Mouse (Mus musculus) gastrocnemius, postnatal 36 days (tissue): ENCODE measurements around the gene Tnfsf15. TPM values are rescaled to one million over a fixed set of nuclear protein-coding genes. Genes with fewer than 3 reads are reported as not detected.
A peak's percentile ranks its signal among the peaks of the same experiment; 100 is the strongest.

Experiments
- DNase-seq, 2 experiments: peaks; one replicate each; pipeline ENCODE4 v3.0.0; 2022
- intact Hi-C: fragments of 180-260 bp; cut with DNase I; formaldehyde crosslinking; loops from one replicate; pipeline ENCODE4 v1.15.1; 2025
- total RNA-seq, 2 experiments: library from RNA; stranded (reverse); gene quantifications; 2 replicates each; pipeline ENCODE4 v1.2.3; 2021

Tnfsf15 gene
- total RNA-seq, 2 experiments from 2014 or later, result not detected

DNA sequence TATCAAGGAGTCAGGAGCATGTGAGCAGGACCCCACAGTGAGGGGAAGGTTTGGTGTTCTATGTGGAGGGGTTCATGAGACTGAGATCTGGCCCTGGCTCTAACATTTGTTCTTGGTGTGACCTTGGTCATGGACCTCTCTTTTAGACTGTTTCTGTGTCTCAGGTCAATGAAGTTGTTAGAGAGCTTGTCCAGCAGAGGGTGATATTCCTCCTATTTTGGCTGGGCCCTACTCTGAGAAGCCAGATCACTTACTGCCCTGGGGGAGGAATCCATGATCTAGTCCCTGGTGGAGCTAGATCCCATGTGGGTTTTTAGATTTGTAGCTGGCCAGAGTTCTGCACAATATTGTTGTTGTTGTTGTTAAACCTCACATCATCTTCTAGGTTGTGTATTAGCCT, 58.8 kb downstream of the Tnfsf15 start:
- intact Hi-C loops, result loop anchor here (2.0 to 10.0 kb wide), 4 partner anchors 157 to 271 kb away; no protein-coding TSS in a partner anchor
- peak in 1 of 2 experiments; percentile 8 for DNase-seq

DNA sequence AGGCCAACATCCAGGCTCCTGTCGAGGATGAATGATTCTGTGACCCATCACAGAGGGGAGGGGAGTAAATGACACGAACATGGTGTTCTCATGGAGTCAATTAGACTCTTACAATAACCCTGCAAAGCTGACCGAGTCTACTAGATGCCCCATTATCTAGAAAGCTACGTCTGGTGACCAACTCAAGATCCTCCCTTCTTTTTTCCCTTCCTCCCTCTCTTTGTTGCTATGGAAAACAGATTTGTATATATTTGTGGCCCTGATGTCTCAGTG, 59.7 kb downstream of the Tnfsf15 start:
- no peak for DNase-seq
- intact Hi-C loops, result loop anchor here (5.0 to 10.0 kb wide), 3 partner anchors 180 to 270 kb away; no protein-coding TSS in a partner anchor

DNA sequence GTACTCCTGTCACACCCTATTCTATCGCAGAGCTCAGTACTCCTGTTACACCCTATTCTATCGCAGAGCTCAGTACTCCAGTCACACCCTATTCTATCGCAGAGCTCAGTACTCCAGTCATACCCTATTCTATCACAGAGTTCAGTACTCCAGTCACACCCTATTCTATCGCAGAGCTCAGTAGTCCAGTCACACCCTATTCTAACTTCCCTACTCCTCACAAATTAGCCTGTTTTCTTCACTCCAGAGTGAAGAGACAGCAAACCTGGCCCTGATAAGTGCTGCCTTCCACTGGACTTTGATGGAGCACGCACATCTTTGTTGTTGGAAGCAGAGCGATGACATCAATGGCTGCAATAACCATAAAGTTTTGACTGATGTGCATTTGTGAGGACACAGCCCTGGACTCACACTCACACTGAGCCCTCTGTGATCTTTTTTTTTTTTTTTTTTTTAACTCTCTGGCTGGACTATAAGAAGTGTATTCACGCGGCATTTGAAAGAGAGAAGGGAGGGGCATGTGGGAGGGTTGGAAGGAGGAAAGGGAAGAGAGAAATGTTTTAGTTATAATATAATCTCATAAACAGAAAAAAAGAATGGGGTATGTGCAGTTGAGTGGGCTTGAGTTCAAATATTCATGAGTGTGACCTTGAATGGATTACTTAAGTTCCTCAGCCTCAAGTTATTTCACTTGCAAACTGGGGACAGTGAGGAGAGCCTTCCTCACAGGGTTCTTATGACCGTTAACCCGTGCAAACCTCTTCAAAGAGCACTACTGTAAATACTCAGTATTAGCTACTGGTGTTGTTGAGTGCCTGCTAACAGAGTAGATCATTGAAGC, 60.3 kb downstream of the Tnfsf15 start:
- intact Hi-C loops, result loop anchor here (5.0 to 10.0 kb wide), 3 partner anchors 180 to 270 kb away; no protein-coding TSS in a partner anchor
- DNase-seq, result no peak

DNA sequence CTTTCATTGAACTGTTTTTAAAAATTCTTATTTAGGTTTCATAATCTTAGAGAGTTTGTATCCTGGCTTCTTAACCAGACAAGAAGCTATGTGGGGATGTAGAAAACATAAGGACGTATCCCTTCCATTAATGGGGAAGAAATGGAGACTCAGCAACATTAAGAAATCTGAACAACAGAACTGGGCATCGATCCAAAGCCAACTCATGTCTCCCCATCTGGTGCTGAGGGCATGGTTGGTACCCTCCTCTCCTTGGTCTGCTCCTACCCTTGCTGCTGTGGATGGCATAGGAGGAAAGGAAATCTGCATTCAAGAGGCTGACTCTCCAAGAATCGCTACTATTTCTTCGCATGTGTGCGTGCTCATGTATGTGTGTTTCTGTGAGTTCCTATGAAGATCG, 61.2 kb downstream of the Tnfsf15 start:
- DNase-seq, result no peak
- intact Hi-C loops, result loop anchor here (10.0 kb wide), 2 partner anchors 179 to 269 kb away; no protein-coding TSS in a partner anchor

- DNase-seq, result no peak
- intact Hi-C loops, result loop anchor here (10.0 kb wide), 2 partner anchors 178 to 268 kb away; no protein-coding TSS in a partner anchor
These were observed 61.9 kb downstream of the Tnfsf15 start for GRCm38 (mm10) chr4:63683056-63683455.

GRCm38 (mm10) chr4:63682441-63682840, 62.5 kb downstream of the Tnfsf15 start:
- no peak for DNase-seq
- intact Hi-C loops, result loop anchor here (10.0 kb wide), 2 partner anchors 178 to 268 kb away; no protein-coding TSS in a partner anchor

DNA sequence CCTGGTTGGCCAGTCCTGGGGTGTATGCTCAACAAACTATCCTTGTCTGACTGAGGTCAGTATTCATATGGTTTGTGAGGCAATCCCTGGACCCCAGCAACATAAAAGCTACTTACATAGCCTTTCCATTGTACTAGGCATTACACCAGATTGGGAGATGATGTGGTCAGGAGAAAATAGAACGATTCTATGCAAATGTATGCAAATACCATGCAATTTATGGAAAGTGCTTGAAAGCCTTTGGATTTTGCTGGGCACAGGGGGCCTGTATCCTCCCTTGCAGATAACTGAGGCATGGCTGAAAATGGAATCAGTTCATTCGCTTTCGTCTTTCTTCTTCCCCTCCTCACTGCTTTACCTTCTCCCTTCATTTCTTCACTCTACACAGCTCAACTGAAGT, 63.4 kb downstream of the Tnfsf15 start:
- DNase-seq, result no peak
- intact Hi-C loops, result loop anchor here (10.0 kb wide), 2 partner anchors 177 to 267 kb away; no protein-coding TSS in a partner anchor

Other genes starting within 250 kb of the Tnfsf15 start
- 1 to 10 TPM; 2.2 to 2.5 TPM for gene Whrn, start 249.1 kb downstream of the Tnfsf15 start, total RNA-seq
- 100 to 1,000 TPM; 209 to 253 TPM for gene Atp6v1g1, start 200.3 kb downstream of the Tnfsf15 start, total RNA-seq
- 10 to 100 TPM; 14.0 to 14.5 TPM for gene Tmem268, start 186.3 kb downstream of the Tnfsf15 start, total RNA-seq
- not detected for gene Gm11213, start 139.9 kb downstream of the Tnfsf15 start, total RNA-seq
- gene Tex48, start 122.7 kb downstream of the Tnfsf15 start, total RNA-seq, result not detected
- not detected for gene Gm11214, start 81.7 kb downstream of the Tnfsf15 start, total RNA-seq
- gene Tnfsf8, start 116.2 kb upstream of the Tnfsf15 start, total RNA-seq, result not detected